Mouse (Mus musculus) intestine, embryonic 15.5 days (tissue): Measurements from ENCODE around the gene 1520401A03Rik. TPM values are rescaled to one million over a fixed set of nuclear protein-coding genes. Genes with fewer than 3 reads are reported as not detected.
A peak's percentile ranks its signal among the peaks of the same experiment; 100 is the strongest.

Source experiments
- ATAC-seq: fragments of 200-750 bp; cut with Nextera tagmentation; 2 replicates; pipeline ENCODE4 v1.8.0; 2017; ENCODE audit warnings: moderate TSS enrichment, moderate library complexity
- H3K27ac ChIP-seq: fragments of 300-500 bp; sonication (generic); 2 replicates; pipeline ENCODE4 v1.5.1; 2015; ENCODE audit warnings: mild to moderate bottlenecking, inconsistent platforms
- H3K27me3 ChIP-seq: fragments of 300-500 bp; sonication (generic); replicated peaks from 2 replicates; pipeline ENCODE4 v1.6.1; 2015; ENCODE audit warnings: inconsistent platforms
- H3K36me3 ChIP-seq: fragments of 300-500 bp; sonication (generic); 2 replicates; pipeline ENCODE4 v1.6.1; 2015; ENCODE audit warnings: inconsistent platforms
- H3K4me1 ChIP-seq: fragments of 300-500 bp; sonication (generic); replicated peaks from 2 replicates; pipeline ENCODE4 v1.6.1; 2015; ENCODE audit warnings: inconsistent platforms
- H3K4me2 ChIP-seq: fragments of 300-500 bp; sonication (generic); replicated peaks from 2 replicates; pipeline ENCODE4 v1.6.1; 2015; ENCODE audit warnings: mild to moderate bottlenecking, inconsistent platforms
- H3K4me3 ChIP-seq: fragments of 300-500 bp; sonication (generic); replicated peaks from 2 replicates; pipeline ENCODE4 v1.5.1; 2015; ENCODE audit warnings: inconsistent platforms
- H3K9ac ChIP-seq: fragments of 300-500 bp; sonication (generic); 2 replicates; pipeline ENCODE4 v1.6.1; 2015; ENCODE audit warnings: inconsistent platforms
- H3K9me3 ChIP-seq: fragments of 300-500 bp; sonication (generic); 2 replicates; pipeline ENCODE4 v1.6.1; 2016; ENCODE audit warnings: inconsistent platforms
- WGBS: fragments of 180-500 bp; shearing (Covaris S2); methylation state at CpG from one replicate; pipeline ENCODE4 v1.1.7; 2015; 5-methylcytosine and 5-hydroxymethylcytosine counted together
- polyA plus RNA-seq: library from polyadenylated mRNA; unstranded; fragments of >200 nt; fragmentation: Nextera tagmentation; extraction: Ambion mirVana; gene quantifications from 2 replicates; pipeline ENCODE4 v1.2.1, GENCODE M21; 2015

Gene 1520401A03Rik
- polyA plus RNA-seq, 1 experiment from 2014 or later = not detected

DNA sequence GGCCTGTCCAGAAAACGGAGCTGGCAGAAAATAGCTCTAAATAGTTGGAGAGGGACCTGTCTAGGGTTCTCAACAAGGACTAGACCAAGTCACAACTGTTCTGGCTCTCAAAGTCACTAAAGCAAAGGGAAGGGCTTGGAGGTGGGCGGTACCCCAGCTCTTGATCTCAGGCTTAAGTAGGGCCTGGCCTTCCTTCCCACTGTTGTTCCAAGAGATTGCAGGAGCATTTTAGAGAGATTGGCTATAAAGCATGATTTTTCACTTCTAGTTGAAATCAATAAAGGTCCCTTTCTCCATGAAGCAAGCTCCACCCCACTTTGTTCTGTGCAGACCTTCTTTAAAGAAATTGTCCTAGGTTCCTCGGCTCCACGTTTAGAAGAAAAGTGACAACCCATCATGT lies 2.9 kb upstream of the 1520401A03Rik start:
- Histone ChIP-seq H3K27ac (peak overlapping the region; percentile 64; the same call in 1 of the 2 replicates), H3K4me3 (peak overlapping the region; percentile 97; the same call in 1 of the 2 replicates), H3K4me1 (peaks cover 12% of the 10 kb centered on the region), H3K36me3 (no peaks in the 10 kb centered on the region), H3K9me3 (no peaks in the 10 kb centered on the region), H3K27me3 (no peaks in the 10 kb centered on the region), H3K9ac (peak overlapping the region; percentile 55; the same call in 1 of the 2 replicates), H3K4me2 (peak overlapping the region; percentile 73)
- 66% methylated on average over 4 of the region's 4 CpGs for WGBS
- no peak for ATAC-seq

DNA sequence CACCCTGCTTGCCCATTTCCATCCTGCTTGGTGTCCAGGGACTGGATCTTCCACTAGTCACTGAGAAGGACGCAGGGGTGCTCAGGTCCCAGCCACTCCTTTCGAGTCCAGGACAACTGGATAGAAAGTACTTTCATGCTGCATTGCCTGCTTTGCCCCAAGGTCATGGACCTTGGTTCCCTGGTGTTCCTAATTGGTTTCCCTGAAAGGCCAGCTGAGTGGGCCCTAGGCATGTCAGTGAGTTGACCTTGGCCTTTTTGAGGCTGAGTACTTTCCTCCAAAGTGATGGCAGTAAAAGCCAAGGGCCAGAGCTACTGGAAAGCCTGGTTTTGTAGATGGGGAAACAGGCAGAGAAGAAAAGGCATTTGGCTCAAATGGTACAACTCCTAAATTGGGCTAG lies 697 bp downstream of the 1520401A03Rik start:
- no peak overlapping the region for H3K9ac ChIP-seq
- H3K36me3 ChIP-seq = no peaks in the 10 kb centered on the region
- H3K4me3 ChIP-seq = no peak overlapping the region
- peaks cover 12% of the 10 kb centered on the region for H3K4me1 ChIP-seq
- H3K27me3 ChIP-seq = no peaks in the 10 kb centered on the region
- no peak for ATAC-seq
- no peaks in the 10 kb centered on the region for H3K9me3 ChIP-seq
- no peak overlapping the region for H3K27ac ChIP-seq
- no peak overlapping the region for H3K4me2 ChIP-seq
- WGBS = 83% methylated on average over 2 of the region's 2 CpGs

DNA sequence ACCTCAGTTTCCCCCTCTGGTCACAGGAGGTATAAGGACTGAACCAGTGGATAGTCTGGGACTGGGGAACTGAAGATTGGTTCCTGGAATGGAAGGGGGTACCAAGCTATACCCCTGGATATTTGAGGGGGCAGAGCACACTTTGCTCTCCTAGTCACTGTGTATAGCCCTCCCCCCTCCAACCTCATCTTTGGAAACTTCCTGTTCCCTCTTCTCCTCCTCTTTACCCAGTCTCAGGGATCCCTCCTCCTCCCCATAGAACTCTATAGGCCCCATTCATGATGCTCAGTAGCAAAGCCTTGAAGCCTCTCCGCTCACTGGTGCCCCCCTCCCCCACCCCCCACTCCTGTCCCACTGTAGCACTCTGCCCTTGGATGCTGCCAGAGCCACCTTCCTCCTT lies 3.1 kb downstream of the 1520401A03Rik start:
- Histone ChIP-seq H3K4me2 (no peak overlapping the region), H3K27me3 (no peaks in the 10 kb centered on the region), H3K36me3 (no peaks in the 10 kb centered on the region), H3K9me3 (no peaks in the 10 kb centered on the region), H3K9ac (no peak overlapping the region), H3K4me3 (no peak overlapping the region), H3K27ac (no peak overlapping the region), H3K4me1 (peaks cover 5% of the 10 kb centered on the region)
- ATAC-seq = no peak
- WGBS = 31% methylated on average over 1 of the region's 1 CpGs

DNA sequence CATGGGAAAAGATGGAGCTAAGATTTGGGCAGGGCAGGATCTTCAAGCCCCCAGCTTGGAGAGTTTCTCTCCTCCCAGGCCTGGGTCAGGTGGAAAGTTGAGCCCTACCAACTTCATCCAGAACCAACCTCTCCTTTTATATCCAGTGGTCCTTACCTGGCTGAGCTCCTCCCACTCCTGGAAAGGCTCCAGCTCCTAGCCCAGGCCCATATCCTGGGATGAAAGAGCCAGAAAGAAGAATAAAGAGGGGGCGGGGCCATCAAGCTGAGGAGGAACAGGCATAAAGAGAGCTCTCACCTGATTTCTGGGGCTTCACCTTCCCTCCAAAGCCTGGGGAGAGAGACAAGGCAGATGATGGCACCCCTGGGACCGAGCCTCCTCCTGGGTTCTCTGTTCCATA lies 5.6 kb downstream of the 1520401A03Rik start:
- no peak overlapping the region for H3K9ac ChIP-seq
- H3K4me3 ChIP-seq = no peak overlapping the region
- no peak overlapping the region for H3K27ac ChIP-seq
- no peaks in the 10 kb centered on the region for H3K9me3 ChIP-seq
- no peak overlapping the region for H3K4me2 ChIP-seq
- H3K4me1 ChIP-seq = peaks cover 5% of the 10 kb centered on the region
- ATAC-seq = no peak
- H3K36me3 ChIP-seq = no peaks in the 10 kb centered on the region
- 58% methylated on average over 2 of the region's 2 CpGs for WGBS
- H3K27me3 ChIP-seq = no peaks in the 10 kb centered on the region

DNA sequence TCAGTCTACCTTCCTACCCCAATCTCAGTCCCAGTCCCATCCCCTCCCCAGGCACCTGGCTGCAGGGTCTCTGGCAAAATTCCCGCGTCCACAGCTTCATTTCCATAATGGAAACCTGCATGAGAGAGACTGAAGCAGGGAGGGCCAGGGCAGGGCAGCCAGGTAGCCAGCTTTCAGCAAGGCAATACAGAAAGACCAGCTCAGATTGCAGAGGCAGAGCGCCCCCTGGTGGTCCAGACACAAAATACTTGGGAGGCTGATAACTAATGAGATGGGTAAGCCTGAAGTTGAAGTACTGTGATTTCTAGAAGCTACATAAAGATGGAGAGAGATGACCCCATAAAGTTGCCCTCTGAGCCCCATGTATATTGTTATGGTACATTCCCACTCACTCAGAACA lies 16.4 kb downstream of the 1520401A03Rik start:
- Histone ChIP-seq H3K27me3 (no peaks in the 10 kb centered on the region), H3K36me3 (no peaks in the 10 kb centered on the region), H3K27ac (no peak overlapping the region), H3K9me3 (no peaks in the 10 kb centered on the region), H3K4me3 (no peak overlapping the region), H3K4me1 (0 out of 2 replicates have a peak, but pooled peaks cover 2% of the 10 kb centered on the region), H3K9ac (no peak overlapping the region), H3K4me2 (no peak overlapping the region)
- ATAC-seq = peak; percentile 82
- 0% methylated on average over 3 of the region's 3 CpGs for WGBS

DNA sequence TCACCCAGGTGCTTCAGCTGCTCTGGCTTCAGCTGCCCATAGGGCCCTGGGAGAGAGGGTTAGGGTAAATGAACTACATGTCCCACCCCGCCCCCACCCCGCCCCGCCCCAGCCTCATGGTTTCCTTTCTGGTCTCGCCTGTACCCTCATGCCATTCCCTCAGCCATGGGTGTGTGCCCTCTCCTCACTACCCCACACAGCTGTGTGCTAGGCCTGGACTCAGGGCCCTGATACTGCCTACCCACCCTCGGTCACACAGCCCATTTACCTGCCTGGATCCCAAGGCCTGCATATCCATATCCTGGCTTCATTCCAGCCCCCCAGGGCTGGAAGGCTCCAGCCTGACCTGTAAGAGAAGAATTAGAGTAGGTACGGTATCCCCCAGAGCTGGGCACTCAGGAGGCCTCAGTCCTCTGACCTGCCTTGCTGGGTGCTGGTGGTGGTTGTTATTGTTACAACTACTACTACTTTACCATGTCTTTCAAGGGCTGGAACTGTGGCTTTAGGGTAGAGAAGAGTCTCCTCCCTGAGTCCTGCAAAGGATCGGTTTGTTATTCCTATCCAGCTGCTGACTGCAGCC lies 17.0 kb downstream of the 1520401A03Rik start:
- H3K4me2 ChIP-seq = no peak overlapping the region
- H3K9me3 ChIP-seq = no peaks in the 10 kb centered on the region
- no peak overlapping the region for H3K4me3 ChIP-seq
- H3K4me1 ChIP-seq = 0 out of 2 replicates have a peak, but pooled peaks cover 2% of the 10 kb centered on the region
- 75% methylated on average over 7 of the region's 7 CpGs for WGBS
- no peaks in the 10 kb centered on the region for H3K27me3 ChIP-seq
- peak; percentile 29 for ATAC-seq
- no peak overlapping the region for H3K9ac ChIP-seq
- H3K27ac ChIP-seq = no peak overlapping the region
- H3K36me3 ChIP-seq = no peaks in the 10 kb centered on the region

DNA sequence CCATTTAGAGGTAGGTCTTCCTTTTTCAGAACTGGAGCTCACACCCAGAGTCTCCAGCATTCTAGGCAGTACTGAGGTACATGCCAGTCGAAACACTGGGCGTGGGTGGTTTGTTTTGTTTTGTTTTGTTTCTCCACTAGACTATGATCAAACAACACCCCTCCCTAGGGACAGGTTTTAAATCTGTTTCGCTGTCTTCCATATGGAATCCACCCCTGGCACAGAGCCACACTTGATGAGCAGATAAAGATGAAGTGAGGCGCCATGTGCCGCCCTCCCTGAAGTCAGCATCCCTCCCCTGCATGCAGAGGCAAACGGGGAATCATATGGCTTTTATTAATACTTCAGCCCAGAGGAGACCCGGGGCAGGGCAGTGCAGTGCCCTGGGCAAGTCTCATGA lies 17.8 kb downstream of the 1520401A03Rik start:
- 60% methylated on average over 7 of the region's 7 CpGs for WGBS

DNA sequence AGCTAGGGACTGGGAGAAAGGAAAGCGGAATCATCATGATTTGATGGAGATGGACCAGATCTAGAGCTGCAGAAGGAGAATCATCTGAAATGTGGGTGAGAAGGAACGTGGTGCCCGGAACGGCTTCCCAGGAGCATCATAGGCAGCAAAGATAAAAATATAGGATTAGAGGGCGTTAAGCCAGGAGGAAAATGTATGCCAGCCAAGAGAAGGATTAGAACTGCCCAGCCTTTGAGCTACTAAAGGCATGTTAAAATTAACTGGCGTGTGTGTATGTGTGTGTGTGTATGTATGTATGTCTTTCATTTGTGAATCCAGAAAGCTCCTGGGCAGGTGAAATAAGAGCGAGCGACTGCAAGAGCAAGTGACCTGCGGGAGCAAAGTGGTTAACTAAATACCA lies 19.3 kb downstream of the 1520401A03Rik start:
- no peaks in the 10 kb centered on the region for H3K9me3 ChIP-seq

More for the DNA sequence above, 17.8 kb downstream of the 1520401A03Rik start:
- Histone ChIP-seq H3K27ac (no peak overlapping the region), H3K9ac (no peak overlapping the region), H3K4me1 (0 out of 2 replicates have a peak, but pooled peaks cover 2% of the 10 kb centered on the region), H3K9me3 (no peaks in the 10 kb centered on the region), H3K4me3 (no peak overlapping the region), H3K4me2 (no peak overlapping the region), H3K36me3 (no peaks in the 10 kb centered on the region), H3K27me3 (peaks cover 3% of the 10 kb centered on the region; the same call in 1 of the 2 replicates)
- ATAC-seq = no peak

DNA sequence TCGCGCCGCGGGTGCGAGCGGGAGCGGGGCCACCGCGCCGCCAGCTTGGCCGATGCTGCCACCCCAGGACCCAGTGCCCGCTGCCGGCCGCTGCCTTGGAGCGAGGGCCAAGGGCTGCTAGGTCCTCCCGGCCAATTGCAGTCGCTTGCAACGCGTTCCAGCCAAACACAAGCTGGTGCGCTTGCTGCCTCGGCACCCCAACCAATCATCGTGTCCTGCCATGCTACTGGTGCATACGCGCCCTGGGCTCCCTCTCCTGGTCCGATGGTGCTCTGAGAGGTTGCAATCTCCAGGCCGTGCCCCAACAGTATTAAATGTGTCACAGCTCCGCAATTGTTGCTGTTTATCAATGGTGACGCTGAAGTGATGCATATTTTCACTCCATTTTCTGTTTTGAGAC lies 22.5 kb downstream of the 1520401A03Rik start:
- Histone ChIP-seq H3K4me1 (0 out of 2 replicates have a peak, but pooled peaks cover 7% of the 10 kb centered on the region), H3K27ac (no peak overlapping the region), H3K4me2 (peak overlapping the region; percentile 100), H3K9me3 (no peaks in the 10 kb centered on the region), H3K9ac (peak overlapping the region; percentile 55), H3K36me3 (no peaks in the 10 kb centered on the region), H3K27me3 (peaks cover 6% of the 10 kb centered on the region; the same call in 1 of the 2 replicates), H3K4me3 (peak overlapping the region; percentile 77)
- ATAC-seq = peak; percentile 97
- 0% methylated on average over 24 of the region's 28 CpGs for WGBS

More for the DNA sequence above, 19.3 kb downstream of the 1520401A03Rik start:
- Histone ChIP-seq H3K36me3 (no peaks in the 10 kb centered on the region), H3K9ac (no peak overlapping the region), H3K27ac (no peak overlapping the region), H3K4me2 (no peak overlapping the region), H3K27me3 (peaks cover 6% of the 10 kb centered on the region; the same call in 1 of the 2 replicates), H3K4me3 (no peak overlapping the region), H3K4me1 (0 out of 2 replicates have a peak, but pooled peaks cover 8% of the 10 kb centered on the region)
- ATAC-seq = no peak
- WGBS = 87% methylated on average over 9 of the region's 9 CpGs

DNA sequence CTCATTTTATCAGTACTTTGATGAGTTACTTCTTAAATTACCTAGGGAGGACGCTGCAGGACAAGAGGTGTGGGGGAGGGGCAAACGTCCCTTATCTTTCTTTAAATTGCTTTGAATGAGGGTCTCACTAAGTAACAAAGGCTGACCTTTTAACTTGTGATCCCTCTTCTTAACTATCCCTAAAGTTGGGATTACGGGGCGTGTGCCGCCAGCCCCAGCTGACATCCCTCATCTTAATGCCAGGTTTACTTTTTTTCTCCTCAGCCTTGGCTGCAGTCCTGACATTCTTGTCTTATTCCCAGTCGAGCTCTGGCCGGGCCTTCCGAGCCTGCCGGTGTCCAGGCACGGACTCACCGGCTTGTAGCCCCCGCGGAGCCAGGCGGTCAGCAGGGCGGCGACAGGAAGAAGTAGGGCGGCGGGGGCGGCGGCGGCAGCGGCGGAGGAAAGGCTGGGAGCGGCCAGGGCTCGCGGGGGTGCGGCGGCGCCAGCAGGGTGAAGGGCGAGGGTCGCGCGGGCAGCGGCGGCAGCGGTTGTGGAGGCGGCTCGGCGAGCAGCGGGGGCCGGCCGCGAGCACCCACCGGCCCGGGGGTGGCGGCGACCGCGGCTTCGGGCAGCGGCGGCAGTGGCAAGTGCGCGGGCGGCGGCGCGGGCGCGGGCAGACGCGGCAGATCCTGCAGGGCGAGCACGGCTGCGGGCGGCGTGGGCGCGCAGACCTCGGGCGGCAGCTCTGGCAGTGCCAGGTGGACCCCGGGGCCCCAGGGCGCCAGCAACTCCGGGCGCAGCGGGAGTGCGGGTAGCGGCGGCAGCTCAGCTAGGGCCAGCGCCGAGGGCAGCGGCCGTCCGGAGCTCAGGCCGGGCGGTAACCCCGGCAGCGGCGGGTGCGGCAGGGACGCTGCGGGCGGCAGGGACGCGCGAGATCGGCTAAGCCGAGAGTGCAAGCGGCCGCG lies 23.2 kb downstream of the 1520401A03Rik start:
- peak overlapping the region; percentile 55 for H3K9ac ChIP-seq
- under 1% methylated on average over 94 of the region's 101 CpGs for WGBS
- H3K4me1 ChIP-seq = peaks cover 12% of the 10 kb centered on the region; the same call in 1 of the 2 replicates
- peaks cover 6% of the 10 kb centered on the region; the same call in 1 of the 2 replicates for H3K27me3 ChIP-seq
- H3K36me3 ChIP-seq = no peaks in the 10 kb centered on the region
- peak; percentile 65 for ATAC-seq
- H3K4me3 ChIP-seq = peak overlapping the region; percentile 77
- no peaks in the 10 kb centered on the region for H3K9me3 ChIP-seq
- H3K4me2 ChIP-seq = peak overlapping the region; percentile 100
- no peak overlapping the region for H3K27ac ChIP-seq

DNA sequence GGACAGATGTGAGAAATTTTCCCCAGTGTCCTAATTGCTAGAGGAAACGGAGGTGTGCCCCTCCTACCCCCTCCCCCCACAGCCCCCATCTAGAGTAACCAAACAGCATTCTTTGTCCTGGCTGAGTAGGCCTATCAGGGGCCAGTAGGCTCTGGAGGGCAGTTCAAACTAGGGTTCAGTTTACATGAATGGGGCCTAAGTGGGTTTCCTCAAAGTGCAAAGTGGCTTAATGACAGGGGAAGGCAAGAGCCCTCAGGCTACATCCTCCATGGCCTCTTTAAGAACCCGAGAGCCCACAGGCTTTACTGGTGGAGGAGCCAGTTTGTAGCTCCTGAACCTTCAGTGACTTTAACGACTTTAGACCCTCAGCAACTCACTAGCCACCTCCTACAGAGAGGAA lies 26.8 kb downstream of the 1520401A03Rik start:
- Histone ChIP-seq H3K27ac (no peak overlapping the region), H3K36me3 (no peaks in the 10 kb centered on the region), H3K27me3 (peaks cover 6% of the 10 kb centered on the region; the same call in 1 of the 2 replicates), H3K9ac (no peak overlapping the region), H3K4me1 (peaks cover 14% of the 10 kb centered on the region; the same call in 1 of the 2 replicates), H3K4me2 (no peak overlapping the region), H3K4me3 (no peak overlapping the region), H3K9me3 (no peaks in the 10 kb centered on the region)
- 29% methylated on average over 3 of the region's 3 CpGs for WGBS
- ATAC-seq = no peak

DNA sequence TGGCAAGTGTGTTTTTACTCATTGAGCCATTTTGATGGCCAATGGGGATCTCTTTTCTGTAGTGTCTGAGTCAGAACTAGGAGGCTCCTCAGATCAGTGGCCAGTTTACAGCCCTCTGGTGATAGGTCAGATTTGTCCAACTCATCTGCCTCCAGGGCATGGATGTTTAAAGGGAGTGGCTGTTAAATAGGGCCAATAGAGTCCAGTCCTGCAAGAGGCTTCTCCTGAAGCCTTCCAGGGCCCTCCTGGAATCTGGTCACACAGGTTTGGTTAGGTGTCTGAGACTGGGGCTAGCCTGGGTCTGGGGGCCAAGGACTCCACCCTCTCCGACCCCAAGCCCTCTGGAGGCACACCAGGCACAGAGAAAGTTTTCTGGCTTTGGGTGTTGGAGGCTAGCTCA lies 28.1 kb downstream of the 1520401A03Rik start:
- Histone ChIP-seq H3K4me2 (no peak overlapping the region), H3K36me3 (no peaks in the 10 kb centered on the region), H3K9ac (no peak overlapping the region), H3K27ac (no peak overlapping the region), H3K9me3 (no peaks in the 10 kb centered on the region), H3K27me3 (0 out of 2 replicates have a peak, but pooled peaks cover under 1% of the 10 kb centered on the region), H3K4me1 (peaks cover 13% of the 10 kb centered on the region; the same call in 1 of the 2 replicates), H3K4me3 (no peak overlapping the region)
- WGBS = 30% methylated on average over 1 of the region's 1 CpGs
- peak; percentile 56 for ATAC-seq
